Mouse (Mus musculus): Measurements from ENCODE around the gene Tnks1bp1. TPM values are rescaled to one million over a fixed set of nuclear protein-coding genes. Genes with fewer than 3 reads are reported as not detected.

Gene Tnks1bp1
- polyA plus RNA-seq (2012; rRNA removed; ENCODE audit: low replicate concordance) = 151 and 196 TPM in 2 replicates

DNA sequence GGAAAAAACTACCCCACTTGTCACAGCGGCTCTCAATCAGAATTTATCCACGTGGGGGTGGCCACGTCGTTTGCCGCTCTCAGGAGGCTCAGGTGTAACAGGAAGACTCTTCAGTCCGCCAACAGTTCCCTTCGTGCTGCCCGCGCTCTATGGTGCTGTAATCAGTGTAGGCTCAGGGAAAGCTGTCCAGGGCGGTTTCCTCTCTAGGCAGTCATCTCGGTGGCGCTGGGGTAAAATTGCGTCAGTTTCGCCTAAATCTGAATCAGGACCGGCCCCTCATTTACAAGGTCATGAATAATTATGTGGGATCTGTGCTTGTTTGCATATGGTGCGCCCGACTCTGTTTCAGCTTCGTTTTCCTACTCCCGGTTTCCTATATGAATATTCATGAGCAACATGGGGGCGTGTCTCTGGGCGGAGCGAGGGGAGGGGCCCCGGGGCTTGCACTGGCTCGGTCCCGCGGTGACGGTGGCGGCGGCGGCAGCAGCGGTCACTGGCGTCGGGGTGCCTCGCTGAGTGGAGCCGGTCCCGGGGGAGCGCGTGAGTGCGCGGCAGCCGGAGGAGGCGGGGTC is at the start of gene Tnks1bp1:
Tnks1bp1 (plus strand) TSS at position 427 of the 572 bp plus-strand sequence.

DNA sequence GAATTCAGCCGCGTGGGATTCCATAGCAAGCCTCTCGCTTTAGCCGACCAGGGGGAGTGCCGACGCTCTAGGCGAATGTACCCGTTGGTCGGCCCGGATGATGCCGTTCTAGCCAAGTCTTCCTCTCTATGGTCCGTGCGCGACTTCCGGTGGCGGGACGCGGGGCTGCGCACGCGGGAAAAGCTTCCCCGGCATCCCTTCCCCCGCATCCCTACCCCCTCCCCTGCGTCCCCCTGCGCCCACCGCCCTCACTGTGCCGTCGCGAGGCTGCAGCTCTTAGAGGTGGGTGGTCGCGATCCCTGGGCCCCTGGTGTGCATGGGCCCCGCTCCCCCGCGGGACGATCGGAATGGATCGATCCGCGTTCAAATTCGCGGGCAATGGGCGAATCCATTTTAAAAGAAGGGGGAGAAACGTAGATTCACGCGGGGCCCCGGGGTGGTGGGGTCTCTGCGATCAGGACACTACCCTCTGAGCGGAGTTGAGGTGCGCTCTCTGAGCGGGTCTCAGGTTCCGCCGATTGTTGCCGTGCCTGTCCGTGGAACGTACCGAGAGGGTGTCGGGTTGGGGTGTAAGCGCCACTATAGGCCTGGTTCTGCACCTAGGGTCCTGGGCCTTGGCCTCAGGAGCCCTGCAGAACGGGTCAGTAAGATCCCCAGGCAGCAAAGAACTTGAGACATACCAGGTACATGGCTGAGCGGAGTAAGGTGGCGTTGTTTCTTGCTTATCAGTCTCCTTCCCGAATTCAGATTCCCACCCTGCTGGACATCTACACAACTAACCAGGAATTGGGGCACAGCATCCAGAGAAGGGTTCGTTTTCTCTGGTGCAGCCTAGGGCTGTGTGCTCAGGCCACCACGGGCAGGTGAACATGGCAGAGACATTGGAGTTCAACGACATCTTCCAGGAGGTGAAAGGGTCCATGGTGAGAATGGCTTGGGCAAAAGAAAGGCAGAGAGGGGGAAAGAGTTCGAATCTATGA is 10.5 kb upstream of the Tnks1bp1 start, which contains the start of the genes Ssrp1 and P2rx3:
Ssrp1 (plus strand) TSS at position 188 of the 980 bp plus-strand sequence.
P2rx3 (minus strand) TSS at position 416 of the 980 bp plus-strand sequence.

Other genes with a start within 250 kb of the Tnks1bp1 start
- gene Ube2l6, start 249.2 kb upstream of the Tnks1bp1 start, polyA plus RNA-seq (2012; rRNA removed; ENCODE audit: low replicate concordance) = 43.8 and 67.0 TPM in 2 replicates
- not detected in 2 replicates for gene Smtnl1, start 225.4 kb upstream of the Tnks1bp1 start, polyA plus RNA-seq (2012; rRNA removed; ENCODE audit: low replicate concordance)
- 62.2 and 63.0 TPM in 2 replicates for gene Timm10, start 221.0 kb upstream of the Tnks1bp1 start, polyA plus RNA-seq (2012; rRNA removed; ENCODE audit: low replicate concordance)
- 39.0 and 41.0 TPM in 2 replicates for gene Slc43a1, start 209.2 kb upstream of the Tnks1bp1 start, polyA plus RNA-seq (2012; rRNA removed; ENCODE audit: low replicate concordance)
- 9.8 and 12.4 TPM in 2 replicates for gene Rtn4rl2, start 161.3 kb upstream of the Tnks1bp1 start, polyA plus RNA-seq (2012; rRNA removed; ENCODE audit: low replicate concordance)
- gene Slc43a3, start 111.4 kb upstream of the Tnks1bp1 start, polyA plus RNA-seq (2012; rRNA removed; ENCODE audit: low replicate concordance) = 75.7 and 219 TPM in 2 replicates
- 0.60 and 1.3 TPM in 2 replicates for gene Prg2, start 67.6 kb upstream of the Tnks1bp1 start, polyA plus RNA-seq (2012; rRNA removed; ENCODE audit: low replicate concordance)
- not detected in 2 replicates for gene Prg3, start 59.8 kb upstream of the Tnks1bp1 start, polyA plus RNA-seq (2012; rRNA removed; ENCODE audit: low replicate concordance)
- 78.5 and 192 TPM in 2 replicates for gene Ssrp1, start 10.8 kb upstream of the Tnks1bp1 start, polyA plus RNA-seq (2012; rRNA removed; ENCODE audit: low replicate concordance)
- gene P2rx3, start 10.6 kb upstream of the Tnks1bp1 start, polyA plus RNA-seq (2012; rRNA removed; ENCODE audit: low replicate concordance) = 0.64 and 1.4 TPM in 2 replicates
- 46.0 and 78.6 TPM in 2 replicates for gene Aplnr, start 88.2 kb downstream of the Tnks1bp1 start, polyA plus RNA-seq (2012; rRNA removed; ENCODE audit: low replicate concordance)
- gene Lrrc55, start 149.2 kb downstream of the Tnks1bp1 start, polyA plus RNA-seq (2012; rRNA removed; ENCODE audit: low replicate concordance) = 0.40 and 7.8 TPM in 2 replicates